Mouse (Mus musculus): ENCODE data around the gene H1foo.

The H1foo gene

DNA sequence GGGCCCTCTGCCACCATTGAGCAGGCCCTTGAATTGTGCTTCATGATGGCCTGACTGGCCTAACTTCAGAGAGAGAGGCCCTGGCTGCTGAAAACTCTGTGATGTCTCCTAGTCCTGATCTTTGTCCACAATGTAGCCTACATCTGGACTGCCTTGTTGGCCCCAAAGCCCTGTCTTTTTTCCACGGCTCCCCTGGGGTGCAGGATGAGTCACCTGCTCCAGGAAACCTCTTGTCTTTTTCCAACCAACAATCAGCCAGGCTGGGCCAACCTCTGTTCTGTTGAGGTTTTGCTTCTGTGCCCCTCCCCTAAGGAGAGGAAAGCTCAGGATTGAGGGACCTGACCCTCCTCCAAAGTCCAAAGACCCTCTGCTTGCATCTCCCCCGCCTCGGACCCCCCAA is 17.0 kb downstream of the H1foo start:
- no peak for DNase-seq (ENCODE audit: low read depth, low spot score)

DNA sequence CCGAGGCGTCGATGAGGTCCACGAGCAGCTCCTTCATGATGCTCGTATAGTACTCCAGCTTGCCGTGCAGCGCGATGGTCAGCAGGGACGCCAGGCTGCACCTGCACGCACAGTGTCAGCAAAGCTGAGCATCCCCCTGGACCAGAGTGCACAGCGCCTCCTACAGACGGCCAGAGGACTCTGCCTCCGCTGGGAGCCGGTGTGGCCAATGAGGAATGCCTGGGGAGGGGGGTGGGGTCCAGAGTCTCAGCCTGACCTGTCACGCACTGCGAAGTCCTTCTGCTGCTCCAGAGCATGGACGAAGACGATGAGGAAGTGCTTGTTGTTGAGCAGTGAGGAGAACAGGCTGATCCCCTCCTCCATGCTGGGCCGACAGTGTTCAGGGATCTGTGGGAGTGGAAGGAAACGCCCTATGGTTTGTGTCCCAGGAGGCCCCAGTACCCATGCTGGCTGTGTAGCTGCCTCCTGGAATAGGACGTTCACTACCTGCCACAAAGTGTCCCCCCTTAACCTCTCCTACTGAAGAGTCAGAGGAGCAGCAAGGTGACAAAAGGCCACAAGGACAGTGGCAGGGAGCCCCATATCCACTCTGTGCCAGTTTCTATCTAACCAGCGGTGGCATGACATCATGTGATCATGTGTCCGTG is 17.8 kb downstream of the H1foo start:
- no peak for DNase-seq (ENCODE audit: low read depth, low spot score)

DNA sequence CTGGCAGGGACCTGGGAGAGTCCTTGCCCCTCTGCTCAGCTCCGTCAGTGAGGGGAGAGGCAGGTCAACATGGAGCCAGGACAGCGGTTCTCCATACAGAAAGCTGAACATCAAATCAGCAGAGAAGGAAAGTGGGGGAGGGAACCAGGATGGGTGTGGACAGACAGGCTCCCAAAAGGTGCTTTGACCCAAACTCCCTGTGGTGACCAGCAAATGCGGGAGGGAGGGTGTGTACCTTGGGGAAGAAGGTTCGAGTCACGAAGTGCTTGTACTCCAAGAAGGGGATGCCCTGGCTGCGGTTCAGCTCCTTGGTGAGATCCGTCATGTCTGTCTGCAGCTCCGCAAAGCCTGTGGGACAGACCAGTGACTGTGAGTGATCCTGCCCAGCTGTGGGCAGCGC is 18.9 kb downstream of the H1foo start:
- no peak for DNase-seq (ENCODE audit: low read depth, low spot score)

DNA sequence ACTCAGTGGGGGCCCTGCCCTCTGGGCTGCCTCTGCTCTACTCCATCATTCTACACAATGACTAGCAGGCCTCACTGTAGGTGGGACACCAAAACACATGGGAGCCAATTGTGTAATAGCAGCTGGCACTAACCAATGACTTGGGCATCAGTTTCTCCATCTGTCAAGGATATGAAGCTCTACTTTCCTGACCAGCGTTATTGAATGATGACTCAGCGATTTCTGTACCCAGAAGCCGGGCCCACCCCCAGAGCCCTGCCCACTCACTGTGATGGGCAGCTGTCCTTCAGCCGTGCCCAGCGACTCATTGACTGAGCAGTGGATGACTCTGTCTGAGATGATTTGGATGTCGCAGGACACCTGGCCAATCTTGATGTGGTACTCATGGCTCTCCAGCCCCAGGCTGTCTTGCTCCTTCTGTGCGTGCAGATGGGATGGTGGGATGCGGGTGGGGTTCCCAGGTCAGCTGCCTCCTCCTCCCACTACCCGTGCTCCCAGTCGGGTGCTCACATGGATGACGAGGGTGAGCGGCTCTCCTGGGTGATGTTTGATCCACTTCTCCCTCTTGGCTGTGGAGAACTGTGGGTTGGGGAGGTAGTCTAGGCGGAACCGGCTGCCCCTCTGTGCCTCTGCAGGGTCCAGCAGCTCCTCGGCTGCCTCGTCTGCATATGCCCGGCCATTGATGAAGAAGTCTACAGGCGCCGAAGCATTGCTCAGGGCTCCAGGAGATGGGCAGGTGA is 21.7 kb downstream of the H1foo start:
- DNase-seq (ENCODE audit: low read depth, low spot score): no peak

DNA sequence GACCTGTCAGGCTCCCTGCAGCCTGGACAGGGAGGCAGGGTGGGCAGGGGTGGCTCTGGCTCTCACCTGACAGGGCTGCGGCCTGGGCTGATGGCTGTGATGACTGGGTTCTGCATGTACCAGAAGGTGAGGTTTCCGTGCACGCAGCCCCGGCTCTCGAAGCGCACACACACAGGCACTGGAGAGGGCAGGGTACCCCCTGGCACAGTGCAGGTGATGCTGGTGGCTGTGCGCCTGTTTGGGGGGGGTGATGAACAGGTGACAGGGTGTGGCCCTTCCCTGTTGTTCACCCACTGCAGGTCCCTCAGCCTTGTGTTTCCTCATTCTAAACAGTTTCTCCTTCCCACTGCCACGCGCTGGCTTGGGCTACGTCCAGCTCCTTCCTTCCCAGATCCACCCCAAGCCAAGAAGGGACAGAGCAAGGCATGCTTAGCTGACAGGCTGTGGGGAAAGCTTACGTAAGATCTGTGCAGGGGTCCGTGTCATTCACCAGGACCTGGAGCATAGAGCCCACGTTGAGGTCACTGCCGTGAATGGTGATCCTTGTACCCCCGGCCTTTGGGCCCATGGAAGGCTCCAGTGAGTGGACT is 22.6 kb downstream of the H1foo start:
- DNase-seq (ENCODE audit: low read depth, low spot score): no peak

DNA sequence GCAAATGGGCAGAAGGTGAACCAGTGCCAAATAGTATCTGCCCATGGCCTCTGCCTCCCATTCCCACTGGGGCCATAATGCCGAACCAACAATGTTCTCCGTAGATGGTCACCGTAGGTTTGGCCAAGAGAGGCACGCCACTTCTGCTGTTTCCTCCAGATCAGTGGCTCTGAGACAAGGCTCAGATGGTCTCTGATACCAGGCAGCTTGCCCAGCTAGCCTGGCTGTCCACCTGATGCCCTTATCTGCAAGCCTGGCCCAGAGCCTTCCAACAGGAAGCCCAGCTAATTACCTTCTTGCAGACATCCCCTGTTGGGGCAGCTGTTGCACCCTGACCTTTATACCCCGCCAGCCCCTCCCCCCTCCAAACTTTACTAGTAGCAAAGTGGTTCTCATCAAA is 23.3 kb downstream of the H1foo start:
- no peak for DNase-seq (ENCODE audit: low read depth, low spot score)

DNA sequence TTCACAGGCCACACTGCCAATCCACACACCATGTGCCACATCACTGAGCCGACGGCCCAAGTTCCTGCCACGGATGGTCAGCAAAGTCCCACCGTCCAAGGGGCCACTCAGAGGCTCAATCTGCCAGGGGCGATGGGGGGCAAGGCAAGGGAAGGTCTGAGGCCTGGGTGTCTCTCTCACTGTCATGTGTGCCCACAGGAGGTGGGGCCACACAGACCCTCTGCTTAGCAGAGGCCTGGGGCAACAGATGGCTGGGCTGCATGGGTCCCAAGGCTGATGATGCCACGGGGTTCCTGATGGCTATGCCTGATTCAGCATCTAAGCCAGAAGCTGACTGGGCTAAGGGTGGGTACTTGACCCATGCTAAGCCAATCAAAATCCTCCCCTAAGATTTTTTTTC is 24.0 kb downstream of the H1foo start:
- DNase-seq (ENCODE audit: low read depth, low spot score): no peak

DNA sequence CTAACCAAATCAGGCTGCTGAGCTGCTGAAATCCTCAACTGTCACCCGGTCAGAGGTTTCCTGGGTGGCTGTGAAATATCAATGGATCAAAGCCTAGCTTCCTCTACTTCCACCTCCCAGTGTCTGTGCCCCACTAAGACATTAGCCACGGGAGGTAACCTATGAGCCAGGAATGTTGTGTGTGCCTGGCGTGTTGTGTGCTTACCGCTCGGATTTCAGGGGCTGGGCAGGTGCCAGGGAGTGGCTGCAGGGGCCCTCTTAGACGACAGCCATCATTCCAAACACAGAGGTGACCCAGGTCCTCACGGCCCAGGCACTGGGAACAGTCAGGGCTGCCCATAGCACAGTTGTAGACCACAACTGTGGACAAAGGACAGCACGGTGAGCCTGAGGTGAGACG is 24.4 kb downstream of the H1foo start:
- no peak for DNase-seq (ENCODE audit: low read depth, low spot score)

DNA sequence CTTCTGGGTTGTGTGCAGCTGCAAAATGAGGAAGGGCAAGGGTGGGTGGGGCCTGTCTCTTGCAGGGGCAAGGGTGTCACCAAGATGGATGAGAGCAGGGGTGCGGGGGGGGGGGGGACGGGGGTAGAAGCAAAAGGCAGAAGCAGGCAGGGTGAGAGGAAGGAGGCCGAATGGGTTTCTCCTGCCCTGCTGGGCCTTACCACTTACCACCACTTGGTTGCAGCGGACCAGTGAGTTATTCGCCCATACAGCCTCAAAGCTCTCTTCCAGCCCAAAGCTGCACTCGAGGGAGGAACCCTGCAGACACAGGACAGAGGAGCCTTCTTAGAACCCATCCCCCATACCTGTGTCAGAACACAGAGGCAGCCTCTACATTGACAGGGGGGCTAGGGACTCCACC is 25.2 kb downstream of the H1foo start:
- DNase-seq (ENCODE audit: low read depth, low spot score): no peak

DNA sequence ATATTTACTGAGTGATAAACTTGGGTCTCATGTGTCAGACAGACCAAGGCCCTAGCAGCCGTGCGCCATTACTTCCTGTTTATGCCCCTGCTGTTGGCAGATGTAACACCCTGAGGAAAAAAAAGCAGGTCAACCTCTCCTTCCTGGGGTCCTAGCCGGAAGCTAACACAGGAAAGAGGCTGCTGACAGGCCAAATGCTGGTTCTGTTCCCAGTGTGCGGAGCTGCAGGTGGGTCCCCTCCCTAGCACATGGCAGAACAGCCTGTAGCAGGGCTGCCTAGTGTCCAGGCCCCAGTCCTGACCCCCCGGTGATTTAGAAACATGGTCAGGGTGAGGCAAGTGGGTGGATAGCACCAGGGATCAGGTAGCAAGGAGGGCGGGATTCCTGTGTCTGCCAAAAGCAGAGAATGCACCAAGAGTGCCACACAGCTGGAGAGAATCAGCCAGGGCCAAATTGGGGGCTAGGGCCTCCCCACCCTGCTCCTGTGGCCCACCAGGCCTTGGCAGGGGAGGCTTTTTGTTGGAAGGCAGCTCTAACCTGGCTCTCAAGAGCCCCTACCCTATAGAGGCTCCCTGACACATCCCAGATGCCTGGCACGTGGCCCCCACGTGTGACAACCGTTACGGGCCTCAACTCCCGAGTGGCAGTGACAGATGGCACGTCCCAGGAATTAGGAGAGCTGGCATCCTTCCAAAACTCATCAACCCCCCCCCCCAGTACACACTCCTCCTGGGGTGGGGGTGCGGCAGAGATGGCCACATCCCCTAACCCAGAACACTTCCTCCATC is 26.7 kb downstream of the H1foo start:
- no peak for DNase-seq (ENCODE audit: low read depth, low spot score)

DNA sequence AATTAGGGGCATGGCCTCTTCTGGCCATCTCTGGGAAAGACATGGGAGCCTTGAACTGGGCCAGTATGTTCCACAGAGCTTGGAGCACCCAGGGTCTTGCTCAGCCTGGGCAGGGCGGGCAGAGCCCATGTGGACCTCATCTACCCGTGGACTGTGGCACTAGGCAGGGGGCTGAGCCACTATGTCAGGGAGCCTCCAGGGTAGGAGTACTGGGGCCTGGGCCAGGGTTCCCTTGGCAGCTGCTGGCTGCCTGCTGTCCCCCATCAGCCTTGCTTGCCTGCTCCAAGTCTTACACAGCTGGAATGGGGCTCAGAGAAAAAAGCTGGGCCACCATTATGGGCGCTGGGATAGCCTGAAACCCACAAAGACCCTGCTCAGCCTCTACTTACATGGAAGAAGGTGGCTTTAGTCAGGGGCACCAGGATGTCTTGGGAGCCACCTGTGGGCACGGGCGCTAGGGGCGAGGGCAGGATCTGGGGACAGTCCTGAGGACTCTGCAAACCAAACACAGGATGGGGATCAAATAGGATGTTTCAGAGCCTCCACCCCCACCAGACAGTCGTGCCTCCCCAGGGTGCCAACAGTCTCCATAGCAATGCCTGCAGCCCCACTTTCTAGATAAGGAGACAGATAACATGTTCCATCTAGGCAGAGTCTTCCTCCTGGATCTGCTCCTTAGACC is 27.5 kb downstream of the H1foo start:
- no peak for DNase-seq (ENCODE audit: low read depth, low spot score)

DNA sequence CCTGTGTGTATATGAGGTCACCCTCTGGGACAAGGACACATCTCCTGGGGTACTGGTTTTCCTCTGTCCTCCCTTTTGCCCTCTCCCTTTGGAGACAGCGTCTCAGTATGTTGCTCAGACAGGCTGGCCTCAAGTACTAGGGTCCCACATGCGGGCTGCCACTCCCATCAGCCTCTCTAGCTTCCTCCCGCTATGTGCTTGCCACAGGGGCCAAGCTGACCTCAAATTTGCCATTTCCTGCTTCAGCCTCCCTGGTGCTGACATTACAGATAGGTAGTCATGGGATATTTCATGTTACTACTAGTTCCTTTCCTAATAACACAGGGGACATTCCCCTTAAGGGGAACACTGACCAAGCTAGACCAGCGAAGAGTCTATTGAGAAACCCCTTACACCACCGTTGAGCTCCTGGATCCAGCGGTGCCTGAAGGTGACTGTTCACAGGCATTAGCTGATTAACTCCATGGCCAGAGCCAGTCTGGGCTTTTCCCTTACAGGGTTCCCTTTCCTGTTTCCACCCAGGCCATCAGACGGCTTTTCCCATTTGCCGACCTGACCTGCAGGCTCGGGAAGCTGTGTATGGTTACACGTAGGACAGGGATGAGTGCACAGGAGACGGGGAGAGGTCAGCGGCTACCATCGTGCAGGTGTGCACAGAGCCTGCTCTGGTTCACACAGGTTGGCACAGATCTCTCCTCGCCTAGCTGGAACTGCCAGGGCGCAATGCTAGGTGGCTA is 28.6 kb downstream of the H1foo start:
- DNase-seq (ENCODE audit: low read depth, low spot score): no peak

DNA sequence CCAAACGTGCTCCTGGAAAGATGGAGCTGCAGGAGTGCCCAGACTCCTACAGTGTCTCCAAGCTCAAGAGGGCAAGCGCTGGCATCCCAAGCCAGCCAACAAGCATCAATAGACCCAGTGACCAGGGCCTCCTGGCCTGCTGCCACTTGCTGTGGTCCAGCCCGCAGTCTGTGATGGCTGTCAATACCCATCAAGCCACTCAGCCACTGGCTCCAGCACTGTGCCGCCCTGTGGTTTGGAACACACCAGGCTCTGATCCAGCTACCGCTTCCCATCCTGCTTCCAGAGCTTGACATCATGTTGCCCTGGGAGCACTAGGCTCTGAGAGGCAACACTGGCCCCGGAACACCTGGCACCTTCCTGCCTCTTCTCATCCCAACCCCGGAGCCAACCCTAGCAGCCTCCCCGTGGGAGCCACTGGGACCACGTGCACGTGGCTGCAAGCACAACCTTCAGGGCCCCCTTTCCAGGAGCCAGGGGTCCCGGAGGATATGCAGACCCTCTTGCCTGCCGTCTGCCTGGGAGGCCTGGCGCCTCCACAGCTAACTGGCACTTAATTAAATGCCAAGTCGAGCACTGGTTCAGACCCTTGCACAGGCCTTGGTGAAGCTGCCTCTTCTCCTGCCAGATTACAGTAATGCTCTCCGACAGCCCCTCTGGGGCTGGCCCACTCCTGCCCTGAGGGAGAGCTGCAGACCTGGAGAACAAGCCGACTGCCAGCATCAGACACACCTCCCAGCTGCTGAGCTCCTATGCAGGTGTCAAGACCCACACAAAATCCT is 29.3 kb downstream of the H1foo start:
- no peak for DNase-seq (ENCODE audit: low read depth, low spot score)

DNA sequence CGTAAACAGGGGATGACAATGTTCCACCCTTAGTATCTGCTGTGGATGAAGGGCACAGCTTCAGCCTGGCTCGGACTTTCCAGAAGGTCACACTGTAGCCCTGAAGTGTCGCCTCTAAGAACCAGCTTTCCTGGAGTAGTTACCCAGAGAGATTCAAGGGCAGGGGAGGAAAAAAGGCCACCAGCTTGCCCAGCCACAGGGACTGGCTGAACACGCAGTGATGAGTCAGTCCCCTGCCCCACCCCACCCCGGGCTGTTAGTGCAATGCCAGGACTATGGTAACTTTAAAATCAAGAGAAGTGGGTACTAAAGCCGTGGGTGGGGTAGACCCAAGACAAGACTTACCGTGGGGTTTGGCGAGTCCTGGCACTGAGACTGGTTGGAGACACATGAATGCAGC is 30.9 kb downstream of the H1foo start:
- no peak for DNase-seq (ENCODE audit: low read depth, low spot score)

DNA sequence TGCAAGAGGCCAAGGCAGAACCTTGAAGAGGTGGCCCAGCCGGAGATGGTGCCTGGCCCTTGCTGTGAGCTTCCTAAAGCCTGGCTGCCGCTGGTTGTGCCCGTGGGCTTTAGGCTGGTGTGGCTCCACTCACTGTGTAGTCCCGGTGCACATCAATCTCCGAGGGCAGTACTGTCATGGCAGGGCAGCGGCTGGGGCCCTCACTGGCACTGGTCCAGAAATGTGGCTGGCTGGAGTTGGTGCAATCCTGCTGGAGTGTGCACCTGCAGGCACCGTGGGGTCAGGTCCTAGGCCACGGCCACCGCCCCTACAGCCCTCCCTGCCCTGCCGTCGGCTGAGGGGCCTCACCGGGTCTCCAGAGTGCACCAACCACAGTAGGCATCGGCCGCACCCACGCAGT is 33.1 kb downstream of the H1foo start:
- no peak for DNase-seq (ENCODE audit: low read depth, low spot score)

DNA sequence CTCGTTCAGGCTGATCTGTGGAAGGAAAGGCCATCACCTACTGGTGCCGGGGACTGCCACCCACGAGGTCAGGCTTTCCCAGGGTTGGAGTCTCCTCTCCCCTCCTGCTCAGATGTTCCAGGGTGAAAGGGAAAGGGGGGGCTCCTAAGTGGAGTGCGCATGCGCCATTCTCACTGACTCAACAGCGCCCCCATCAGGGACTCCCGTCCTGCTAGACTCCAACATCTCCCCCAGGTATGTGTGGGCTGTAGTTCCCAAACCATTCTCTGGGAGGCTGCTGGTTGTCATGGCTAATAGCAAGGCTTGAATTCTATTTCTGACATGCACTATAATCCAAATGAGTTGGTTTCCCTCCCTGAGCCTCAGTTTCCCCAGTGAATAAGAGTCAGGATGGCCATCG is 33.9 kb downstream of the H1foo start:
- DNase-seq (ENCODE audit: low read depth, low spot score): no peak

DNA sequence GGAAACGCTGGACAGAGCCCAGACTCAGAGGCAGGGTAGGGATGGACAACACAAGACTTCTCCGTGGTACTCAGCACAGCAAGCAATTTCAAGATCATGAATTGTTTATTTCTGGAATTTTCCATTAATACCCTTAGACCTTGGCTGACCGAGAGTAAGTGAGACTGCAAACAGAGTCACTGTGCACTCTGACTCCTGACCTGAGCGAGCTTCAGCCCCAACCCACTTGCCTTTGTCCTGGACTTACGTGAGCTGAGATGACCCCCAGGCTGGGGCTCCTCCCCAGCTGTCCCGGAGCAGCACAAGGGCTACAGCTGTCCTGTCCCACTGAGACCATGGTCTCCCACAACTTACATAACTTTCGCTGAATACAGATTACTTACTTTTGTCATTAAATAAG is 38.2 kb downstream of the H1foo start:
- no peak for DNase-seq (ENCODE audit: low read depth, low spot score)

DNA sequence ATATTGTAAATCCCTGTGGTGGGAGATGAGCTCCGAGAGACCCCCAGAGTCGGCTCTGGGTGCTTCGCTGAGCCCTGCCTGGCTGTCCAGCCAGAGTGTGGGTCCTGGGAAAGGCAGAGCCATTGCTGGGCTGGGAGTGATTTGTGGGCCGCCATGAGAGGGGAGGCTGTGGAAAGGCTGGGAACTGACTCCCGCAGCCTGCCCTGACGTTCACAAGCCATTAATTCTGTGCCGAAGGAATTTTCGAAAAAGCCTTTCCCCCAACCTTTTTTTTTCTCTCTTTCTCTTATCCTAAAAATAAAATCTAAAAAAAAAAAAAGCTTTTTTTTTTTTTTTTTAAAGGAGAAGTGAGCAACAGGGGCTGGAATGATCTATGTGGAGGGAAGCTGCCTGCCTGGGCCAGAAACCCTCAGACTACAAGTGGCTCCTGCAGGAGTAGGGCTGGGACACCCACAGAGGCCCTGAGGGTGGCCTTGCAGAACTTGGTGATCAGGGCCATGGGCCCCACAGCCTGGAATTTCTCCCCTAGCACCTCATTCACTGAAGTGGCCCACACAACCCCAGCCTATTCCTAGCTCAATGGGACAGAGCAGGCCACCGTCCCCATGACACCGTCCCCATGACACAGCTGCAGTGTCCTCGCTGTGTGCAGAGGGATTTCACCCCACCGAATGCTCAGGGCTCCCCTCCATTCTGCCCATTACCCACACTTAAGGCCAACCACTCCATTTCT is 38.7 kb downstream of the H1foo start:
- no peak for DNase-seq (ENCODE audit: low read depth, low spot score)

DNA sequence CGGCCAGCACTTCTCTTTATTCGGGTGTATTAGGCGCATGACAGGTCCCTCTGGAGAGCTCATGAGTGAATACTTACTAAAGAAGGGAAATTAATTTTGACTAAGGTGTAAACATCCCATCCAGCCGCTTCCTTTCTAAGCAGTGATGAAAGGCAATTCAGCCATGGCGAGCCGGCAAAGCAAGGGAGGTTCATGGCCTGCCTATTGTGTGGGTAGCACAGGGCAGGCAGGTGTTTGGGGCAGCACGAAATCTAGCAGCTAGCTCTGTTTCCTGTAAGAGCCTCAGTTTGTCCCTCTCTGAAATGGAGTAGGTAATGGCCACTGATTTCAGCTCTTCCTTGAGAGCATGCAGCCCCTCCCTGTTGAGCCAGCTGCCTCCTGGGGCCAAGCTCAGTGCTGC is 39.8 kb downstream of the H1foo start:
- no peak for DNase-seq (ENCODE audit: low read depth, low spot score)

DNA sequence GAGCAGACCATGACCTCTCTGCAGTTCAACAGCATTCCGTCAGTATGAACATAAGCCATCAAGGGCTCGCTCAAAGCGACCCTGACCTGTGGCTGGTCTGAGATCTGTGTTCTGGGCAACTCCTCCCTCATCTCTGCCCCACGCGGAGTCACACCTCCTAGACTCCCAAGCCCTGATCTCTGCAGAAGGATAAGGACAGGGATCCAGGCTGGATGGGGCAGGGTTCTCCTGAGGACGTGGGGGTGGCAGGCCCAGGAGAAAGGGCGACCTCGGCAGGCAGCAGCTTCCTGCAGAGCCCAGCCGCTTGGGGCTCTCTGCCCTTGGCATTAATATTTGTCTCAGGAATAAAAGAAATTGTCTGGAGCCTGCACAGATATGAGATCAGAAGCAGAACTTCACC is 40.9 kb downstream of the H1foo start:
- no peak for DNase-seq (ENCODE audit: low read depth, low spot score)
